Mouse (Mus musculus) stomach, postnatal 0 days (tissue): ENCODE measurements around the gene Ncbp2.

Experiments used
- CTCF ChIP-seq: IDR thresholded peaks from 2 replicates; pipeline ENCODE4 v1.5.1; 2016; ENCODE audit warnings: antibody characterized with exemption, low read depth, mild to moderate bottlenecking, moderate library complexity
- EP300 ChIP-seq: optimal IDR thresholded peaks from 2 replicates; pipeline ENCODE3; 2016; ENCODE audit warnings: antibody characterized with exemption

- TF ChIP-seq CTCF = no peak
- TF ChIP-seq EP300 = no peak
These were observed 3.5 kb upstream of the Ncbp2 start for GRCm38 (mm10) chr16:31944698-31945255.
